Mouse (Mus musculus): Measurements from ENCODE around the gene Dclre1a.

DNA sequence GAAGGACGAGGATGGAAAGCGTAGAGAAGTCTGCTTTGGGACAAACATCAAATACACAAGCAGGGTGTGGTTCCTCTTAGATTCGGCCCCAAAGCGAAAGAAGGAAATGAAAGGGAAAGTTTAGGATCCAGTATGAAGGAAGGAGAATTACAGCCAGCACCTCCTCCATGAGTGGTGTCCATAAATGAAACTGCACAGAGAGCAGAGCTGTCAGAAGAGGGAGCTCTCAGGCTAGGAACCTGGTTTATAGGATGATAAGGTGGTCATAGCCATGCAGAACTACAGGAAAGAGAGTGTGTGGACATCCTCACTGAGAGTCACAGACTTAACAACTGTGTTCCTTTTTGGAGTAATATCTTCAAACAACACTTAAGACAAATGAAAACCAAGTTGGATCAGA is 18.0 kb upstream of the Dclre1a start:
- TF ChIP-seq CTCF (IDR thresholded peaks at IDR 0.05 in 2 of 3, conservative IDR thresholded peaks at IDR 0.05 in 1 of 3; ENCODE audit: control insufficient read depth in 1 of 3, insufficient read depth in 1 of 3, low read depth in 2 of 3, low read length in 3 of 3, poor library complexity in 1 of 3, severe bottlenecking in 1 of 3) (peak; percentile 36 to 76 (median 39)), POLR2A (IDR thresholded peaks at IDR 0.05; ENCODE audit: control insufficient read depth in 1 of 2, insufficient read depth in 1 of 2, low read depth in 1 of 2, low read length in 2 of 2, poor library complexity in 1 of 2) (no peak), TAL1 (IDR thresholded peaks at IDR 0.05; ENCODE audit: low read length) (no peak), CHD2 (IDR thresholded peaks at IDR 0.05; ENCODE audit: low read length) (no peak), UBTF (IDR thresholded peaks at IDR 0.05; ENCODE audit: borderline replicate concordance, insufficient read depth, low read depth, low read length) (no peak), ETS1 (IDR thresholded peaks at IDR 0.05; ENCODE audit: low read depth, low read length) (no peak), POLR2AphosphoS5 (IDR thresholded peaks at IDR 0.05; ENCODE audit: borderline replicate concordance, low read depth, low read length) (no peak), TCF12 (IDR thresholded peaks at IDR 0.05; ENCODE audit: low read depth, low read length) (no peak), HCFC1 (IDR thresholded peaks at IDR 0.05; ENCODE audit: low read depth, low read length) (no peak), RCOR1 (IDR thresholded peaks at IDR 0.05; ENCODE audit: low read depth, low read length) (no peak), MAZ (IDR thresholded peaks at IDR 0.05; ENCODE audit: low read depth, low read length) (no peak), EP300 (IDR thresholded peaks at IDR 0.05; ENCODE audit: low read depth in 1 of 2, low read length in 2 of 2) (no peak)
